Mouse (Mus musculus) G1E (cell line): ENCODE measurements at regions not wholly inside any gene's neighbourhood (a gene's known extent, or its start where the extent isn't known, plus 50 kb on each side); places are given as distances from the start of the nearest gene placed in this dataset.

ENCODE experiments used
- ATAC-seq: 2 replicates; pipeline ENCODE4 v1.8.0; 2016; ENCODE audit warnings: mild to moderate bottlenecking; ENCODE audit not compliant: insufficient number of reproducible peaks, poor library complexity, low FRiP score, severe bottlenecking; ENCODE audit errors: extremely low read depth
- DNase-seq: peaks from one replicate; pipeline ENCODE4 v3.0.0; 2012; ENCODE audit warnings: low spot score
- H3K27me3 ChIP-seq: 2 replicates; pipeline ENCODE4 v1.6.1; 2012; ENCODE audit warnings: mild to moderate bottlenecking, low read length, inconsistent platforms; ENCODE audit not compliant: insufficient read depth
- H3K36me3 ChIP-seq: replicated peaks from 2 replicates; pipeline ENCODE3; 2012; ENCODE audit warnings: mild to moderate bottlenecking, inconsistent platforms
- H3K4me1 ChIP-seq: 2 replicates; pipeline ENCODE4 v1.6.1; 2012; ENCODE audit warnings: low read depth, low read length, inconsistent platforms, mixed read lengths; ENCODE audit not compliant: insufficient read depth
- H3K4me3 ChIP-seq: 2 replicates; pipeline ENCODE4 v1.5.1; 2012; ENCODE audit warnings: low read depth, mild to moderate bottlenecking, inconsistent platforms, low read length, moderate library complexity, mixed read lengths
- H3K9me3 ChIP-seq: replicated peaks from 2 replicates; pipeline ENCODE4 v1.6.1; 2012; ENCODE audit warnings: inconsistent platforms
- CTCF ChIP-seq: IDR thresholded peaks from 2 replicates; pipeline ENCODE4 v1.5.1; 2012; ENCODE audit warnings: low read depth, low read length, inconsistent platforms, mixed read lengths
- GATA1 ChIP-seq: IDR thresholded peaks from 2 replicates; pipeline ENCODE4 v1.6.1; 2012; ENCODE audit warnings: borderline replicate concordance, low read length, inconsistent platforms, mixed read lengths
- GATA2 ChIP-seq: IDR thresholded peaks from 2 replicates; pipeline ENCODE4 v1.6.1; 2012; ENCODE audit warnings: low read depth, low read length, inconsistent platforms, borderline replicate concordance
- POLR2AphosphoS5 ChIP-seq: IDR thresholded peaks from 2 replicates; pipeline ENCODE4 v1.6.1; 2012; ENCODE audit warnings: low read depth, low read length, inconsistent platforms; ENCODE audit not compliant: insufficient replicate concordance
- TAL1 ChIP-seq: conservative IDR thresholded peaks from 2 replicates; pipeline ENCODE4 v1.6.1; 2012; ENCODE audit warnings: low read depth, low read length, inconsistent platforms, mixed read lengths

DNA sequence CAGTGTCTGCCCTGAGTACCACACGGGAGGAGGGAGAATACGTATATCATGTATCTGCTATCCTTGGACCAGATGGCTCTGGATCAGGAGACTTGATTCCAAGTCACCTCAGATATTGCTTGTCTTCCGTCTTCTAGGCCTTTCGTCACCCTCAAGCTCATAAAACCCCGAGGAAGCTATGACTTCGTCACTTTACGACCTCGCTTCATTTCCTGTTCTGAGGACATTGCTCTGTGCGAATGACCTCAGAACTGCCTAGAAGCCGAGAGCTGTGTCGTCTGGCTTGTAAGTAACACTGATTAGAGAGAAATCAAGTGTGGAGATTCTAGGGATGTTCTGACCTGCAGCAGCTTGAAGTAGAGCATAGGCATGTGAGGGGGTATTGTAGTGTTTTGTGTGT, 108.4 kb upstream of the Shb start:
- no peak for DNase-seq
- Histone ChIP-seq H3K4me3 (no peak overlapping the region), H3K36me3 (no peaks in the 10 kb centered on the region), H3K27me3 (no peaks in the 10 kb centered on the region), H3K9me3 (no peaks in the 10 kb centered on the region; the same call in 1 of the 2 replicates), H3K4me1 (no peaks in the 10 kb centered on the region)
- TF ChIP-seq CTCF (no peak), TAL1 (no peak), GATA1 (no peak), GATA2 (no peak), POLR2AphosphoS5 (no peak)
- ATAC-seq, result no peak

DNA sequence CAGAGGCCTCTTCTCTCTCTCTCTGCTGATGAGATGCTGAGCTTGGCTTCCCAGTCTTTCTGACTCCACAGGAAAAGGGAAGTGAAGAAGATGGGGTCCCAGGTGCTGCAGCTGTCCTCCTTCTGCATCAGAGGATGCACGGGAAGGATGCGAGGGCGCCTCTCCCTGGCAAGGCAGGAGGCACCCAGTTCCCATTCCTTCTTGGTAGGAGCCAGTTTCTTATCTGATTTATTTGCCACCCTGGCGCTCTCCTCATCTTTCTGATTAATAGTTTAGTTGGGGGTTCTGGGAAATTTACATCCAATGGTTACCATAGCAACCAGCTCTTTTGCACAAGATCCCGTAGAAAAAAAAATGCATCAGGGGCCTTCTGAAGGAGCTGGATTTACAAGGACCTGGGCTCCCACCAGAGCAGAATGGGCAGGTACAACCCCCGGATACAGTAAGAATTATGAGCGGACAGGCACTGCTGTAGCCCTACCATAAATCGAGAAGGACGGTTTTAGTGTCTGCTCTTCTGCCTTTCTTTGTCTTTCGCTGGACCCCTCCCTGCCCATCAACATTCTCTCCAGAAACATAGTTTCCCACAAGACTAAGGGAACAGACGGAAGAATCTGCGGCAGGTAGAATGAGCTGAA, 107.2 kb upstream of the Shb start:
- H3K9me3 ChIP-seq, result no peaks in the 10 kb centered on the region; the same call in 1 of the 2 replicates
- ATAC-seq, result no peak
- no peak overlapping the region for H3K4me3 ChIP-seq
- no peaks in the 10 kb centered on the region for H3K36me3 ChIP-seq
- H3K4me1 ChIP-seq, result no peaks in the 10 kb centered on the region
- DNase-seq, result no peak
- H3K27me3 ChIP-seq, result no peaks in the 10 kb centered on the region
- TF ChIP-seq GATA1 (no peak), CTCF (no peak), POLR2AphosphoS5 (no peak), GATA2 (no peak), TAL1 (no peak)

DNA sequence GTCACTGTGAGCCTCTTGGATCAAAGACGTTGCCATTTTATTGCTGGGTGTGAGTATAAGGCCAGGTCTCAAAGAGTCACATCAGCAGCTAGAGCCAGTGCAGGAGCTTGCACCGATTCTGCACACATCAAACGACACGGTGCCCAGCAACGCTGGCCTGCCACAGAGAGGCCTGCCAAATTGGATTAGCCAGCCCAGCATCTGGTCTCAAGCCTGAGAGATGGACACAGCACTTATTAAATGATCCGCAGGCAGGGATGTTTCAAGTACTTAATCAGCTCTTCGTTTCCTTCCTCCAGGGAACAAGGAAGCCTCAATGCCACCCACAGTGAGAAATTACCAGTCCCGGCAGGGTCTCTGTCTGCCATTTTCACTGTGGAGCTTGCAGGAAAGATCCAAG, 106.1 kb upstream of the Shb start:
- no peak for DNase-seq
- Histone ChIP-seq H3K36me3 (no peaks in the 10 kb centered on the region), H3K4me1 (no peaks in the 10 kb centered on the region), H3K4me3 (no peak overlapping the region), H3K27me3 (no peaks in the 10 kb centered on the region), H3K9me3 (no peaks in the 10 kb centered on the region; the same call in 1 of the 2 replicates)
- ATAC-seq, result no peak
- TF ChIP-seq POLR2AphosphoS5 (no peak), TAL1 (no peak), GATA2 (no peak), GATA1 (no peak), CTCF (no peak)

DNA sequence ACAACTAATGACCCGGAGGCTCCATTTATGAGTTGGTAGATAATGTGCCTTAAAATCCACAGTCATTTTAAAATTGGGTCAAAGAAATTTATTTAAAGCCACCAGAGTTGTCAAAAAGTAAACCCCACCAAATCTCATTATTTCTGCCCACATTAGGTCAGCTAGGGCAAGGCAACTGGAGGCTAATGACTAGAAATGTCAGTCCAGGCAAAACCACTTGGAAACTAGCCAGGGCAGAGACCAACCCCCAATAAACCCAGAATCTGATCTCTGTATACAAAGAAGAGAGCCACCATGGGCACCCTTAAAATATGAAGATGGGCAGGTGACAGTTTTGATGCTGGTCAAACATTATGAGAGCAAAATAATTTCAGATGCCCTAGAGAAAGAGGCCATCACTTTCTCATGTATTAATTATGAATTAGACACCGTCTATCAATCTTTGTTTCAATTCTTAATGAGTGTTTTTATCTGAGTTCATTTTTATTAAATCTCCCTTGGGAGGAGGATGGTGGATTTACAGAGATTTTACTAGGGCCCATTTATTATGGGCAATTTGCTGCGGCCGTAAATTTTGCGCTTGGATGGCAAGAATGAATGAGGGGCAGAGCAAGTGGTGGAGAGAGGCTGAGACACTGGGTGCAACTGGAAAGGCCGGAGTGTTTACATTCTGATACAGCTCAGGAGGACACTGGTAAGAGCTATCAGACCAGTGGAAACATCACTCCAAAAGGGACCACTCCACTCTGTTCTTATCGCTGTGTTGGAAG, 99.2 kb upstream of the Shb start:
- no peak for DNase-seq
- H3K4me1 ChIP-seq, result no peaks in the 10 kb centered on the region
- no peaks in the 10 kb centered on the region for H3K9me3 ChIP-seq
- no peak for TF ChIP-seq POLR2AphosphoS5
- TF ChIP-seq GATA2, result no peak
- no peak for TF ChIP-seq CTCF
- no peak for TF ChIP-seq TAL1
- TF ChIP-seq GATA1, result no peak
- no peak for ATAC-seq
- no peaks in the 10 kb centered on the region for H3K36me3 ChIP-seq
- H3K27me3 ChIP-seq, result no peaks in the 10 kb centered on the region
- H3K4me3 ChIP-seq, result no peak overlapping the region

DNA sequence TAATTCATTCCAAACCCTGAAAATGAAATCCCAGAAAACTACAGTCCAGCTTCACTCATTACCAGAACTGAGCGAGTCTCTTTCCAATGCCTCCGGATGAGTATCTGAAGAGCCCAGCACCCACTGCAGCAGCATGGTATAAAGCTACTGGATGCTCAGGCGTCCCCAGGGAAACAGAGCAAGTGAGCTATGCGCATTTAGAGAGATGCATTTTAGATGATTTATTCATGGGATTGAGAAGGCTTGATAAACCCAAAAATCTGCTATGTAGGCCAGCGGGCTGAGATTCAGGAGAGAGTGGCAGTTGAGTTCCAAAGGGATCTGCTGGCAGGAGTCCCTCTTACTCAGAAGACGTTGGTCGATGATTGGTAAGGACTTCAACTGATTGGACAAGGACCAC, 93.4 kb upstream of the Shb start:
- TF ChIP-seq GATA1 (no peak), POLR2AphosphoS5 (no peak), TAL1 (no peak), GATA2 (no peak), CTCF (no peak)
- ATAC-seq (no peak), DNase-seq (no peak)
- H3K9me3 ChIP-seq, result no peaks in the 10 kb centered on the region
- H3K27me3 ChIP-seq, result no peaks in the 10 kb centered on the region
- H3K4me3 ChIP-seq, result no peak overlapping the region
- H3K4me1 ChIP-seq, result no peaks in the 10 kb centered on the region
- H3K36me3 ChIP-seq, result no peaks in the 10 kb centered on the region

DNA sequence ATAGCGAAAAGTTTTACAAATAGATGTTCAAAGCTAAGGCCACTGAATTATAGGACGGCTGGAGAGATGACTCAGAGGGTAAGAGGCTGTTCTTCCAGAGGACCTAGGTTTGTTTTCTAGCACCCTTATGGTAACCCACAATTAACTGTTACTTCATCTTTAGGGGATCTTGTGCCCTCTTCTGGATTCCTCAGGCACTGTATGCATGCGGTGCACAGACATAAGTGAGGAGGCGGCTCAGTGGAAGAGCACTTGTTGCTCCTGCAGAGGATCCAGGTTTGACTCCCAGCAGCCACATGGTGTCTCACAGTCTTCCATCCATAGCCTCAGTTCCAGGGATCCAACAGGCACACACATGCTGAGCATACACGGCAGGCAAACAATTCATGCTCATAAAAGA, 89.7 kb upstream of the Shb start:
- Histone ChIP-seq H3K36me3 (no peaks in the 10 kb centered on the region), H3K4me1 (no peaks in the 10 kb centered on the region), H3K27me3 (no peaks in the 10 kb centered on the region), H3K9me3 (no peaks in the 10 kb centered on the region), H3K4me3 (no peak overlapping the region)
- TF ChIP-seq POLR2AphosphoS5, result no peak
- no peak for TF ChIP-seq CTCF
- TF ChIP-seq TAL1, result no peak
- no peak for TF ChIP-seq GATA1
- TF ChIP-seq GATA2, result no peak
- no peak for DNase-seq
- ATAC-seq, result no peak
